Mouse (Mus musculus) olfactory bulb, adult 2 months (tissue): ENCODE data around the gene Higd2a.

Experiments
- CTCF ChIP-seq: fragments of 200-500 bp; IDR thresholded peaks from 2 replicates; pipeline ENCODE4 v1.5.1; 2012; ENCODE audit warnings: low read depth, mild to moderate bottlenecking, low read length, moderate library complexity; ENCODE audit not compliant: insufficient read depth
- POLR2A ChIP-seq: fragments of 200-500 bp; IDR thresholded peaks from 2 replicates; pipeline ENCODE4 v1.6.1; 2012; ENCODE audit warnings: mild to moderate bottlenecking, low read depth, low read length, moderate library complexity; ENCODE audit not compliant: insufficient read depth

DNA sequence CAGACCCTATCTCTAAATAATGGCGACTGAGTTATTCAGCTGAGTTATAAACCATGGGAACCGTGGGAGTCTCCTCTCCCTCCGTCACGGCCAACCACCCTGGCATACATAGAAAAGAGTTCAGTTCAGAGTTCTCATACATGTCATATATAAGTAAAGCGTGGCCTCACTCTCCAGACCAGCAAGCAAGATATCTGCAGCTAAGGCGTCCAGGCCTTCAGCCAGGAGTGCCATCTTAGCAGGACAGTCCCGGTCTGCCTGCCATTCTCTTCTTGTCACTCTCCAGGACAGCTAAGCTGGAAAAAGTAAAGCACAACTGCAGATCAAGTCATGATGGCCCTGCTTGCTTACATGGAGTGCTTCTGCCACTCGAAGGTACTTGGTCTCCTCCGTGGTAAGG lies 33.8 kb upstream of the Higd2a start:
- TF ChIP-seq CTCF (no peak), POLR2A (no peak)
